Mouse (Mus musculus) mouse embryonic stem cell (cell line): ENCODE measurements around the gene Pex11g.

Experiments
- in situ Hi-C, 2 experiments: fragments of 300-500 bp; cut with MboI; formaldehyde crosslinking; loops; 1 replicate in 1 of 2; 3 replicates in 1 of 2; pipeline ENCODE4 v1.14.3; 2019 to 2020; ENCODE audit warnings: low sequenced_read_pairs in 2 of 2, low pct_unique_long_range_greater_than_20kb in 1 of 2, mixed read lengths in 1 of 2; ENCODE audit not compliant: unreplicated experiment in 1 of 2

The Pex11g gene

GRCm38 (mm10) chr8:3467006-3467885, at the start of gene Pex11g:
TSS of gene Pex11g (minus strand) at chr8:3467680.
- in situ Hi-C loops = no loop called here

GRCm38 (mm10) chr8:3517117-3517495, 49.6 kb upstream of the Pex11g start:
- in situ Hi-C loops = no loop called here

DNA sequence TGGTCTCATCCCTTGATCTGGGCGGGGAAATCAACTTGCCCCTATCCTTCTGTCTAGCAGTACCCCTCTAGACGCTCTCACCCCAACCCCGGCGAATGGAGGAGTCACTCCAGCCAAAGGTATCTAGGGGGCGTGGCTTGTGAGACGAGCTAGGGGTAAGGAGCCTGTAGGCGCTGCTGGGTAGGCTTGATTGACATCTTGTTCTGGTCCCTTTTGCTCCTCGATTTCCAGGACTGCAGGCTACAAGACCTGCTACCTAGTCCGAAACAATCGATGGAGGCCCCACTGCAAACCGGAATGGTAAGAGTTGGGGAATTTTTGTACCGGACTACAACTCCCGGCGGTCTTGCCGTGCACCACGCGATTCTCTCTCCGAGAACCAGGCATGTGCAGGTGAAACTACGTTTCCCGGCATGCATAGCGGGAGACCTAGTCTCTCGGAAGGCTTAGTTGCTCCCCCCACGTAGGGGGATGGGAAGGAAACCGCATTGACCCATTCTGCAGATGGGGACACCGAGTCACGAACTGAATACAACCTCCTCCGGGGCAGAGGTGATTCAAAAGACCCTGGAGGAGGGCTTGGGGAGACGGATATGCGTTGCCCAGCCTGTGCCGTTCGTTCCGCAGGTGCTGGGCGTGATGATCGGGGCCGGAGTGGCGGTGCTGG, 49.1 kb upstream of the Pex11g start:
- in situ Hi-C loops = no loop called here

- in situ Hi-C loops = no loop called here
Observed at GRCm38 (mm10) chr8:3515771-3516417, 48.4 kb upstream of the Pex11g start.

DNA sequence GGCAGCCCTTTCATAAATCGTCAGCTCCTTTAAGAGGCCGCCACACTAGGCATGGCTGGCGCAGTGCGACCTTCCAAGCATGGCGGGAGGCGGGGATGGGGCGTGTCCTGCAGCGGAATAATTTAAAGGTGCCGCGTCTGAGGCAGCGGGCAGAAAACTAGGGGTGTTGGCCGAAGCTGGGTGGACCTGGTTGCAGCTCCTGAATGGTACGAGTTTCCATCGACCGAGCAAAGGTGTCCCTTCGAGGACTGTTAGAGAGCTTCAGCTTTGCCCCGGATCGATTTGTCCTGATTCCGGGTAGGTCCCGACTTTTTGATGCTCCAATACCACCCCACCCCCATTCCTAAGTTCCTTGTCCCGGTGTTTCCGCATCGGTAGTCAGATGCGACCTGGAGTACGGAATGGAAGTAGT, 47.8 kb upstream of the Pex11g start, which contains the start of gene Pnpla6:
Pnpla6 (plus strand) TSS at position 125 of the 412 bp plus-strand sequence.
- in situ Hi-C loops = no loop called here

DNA sequence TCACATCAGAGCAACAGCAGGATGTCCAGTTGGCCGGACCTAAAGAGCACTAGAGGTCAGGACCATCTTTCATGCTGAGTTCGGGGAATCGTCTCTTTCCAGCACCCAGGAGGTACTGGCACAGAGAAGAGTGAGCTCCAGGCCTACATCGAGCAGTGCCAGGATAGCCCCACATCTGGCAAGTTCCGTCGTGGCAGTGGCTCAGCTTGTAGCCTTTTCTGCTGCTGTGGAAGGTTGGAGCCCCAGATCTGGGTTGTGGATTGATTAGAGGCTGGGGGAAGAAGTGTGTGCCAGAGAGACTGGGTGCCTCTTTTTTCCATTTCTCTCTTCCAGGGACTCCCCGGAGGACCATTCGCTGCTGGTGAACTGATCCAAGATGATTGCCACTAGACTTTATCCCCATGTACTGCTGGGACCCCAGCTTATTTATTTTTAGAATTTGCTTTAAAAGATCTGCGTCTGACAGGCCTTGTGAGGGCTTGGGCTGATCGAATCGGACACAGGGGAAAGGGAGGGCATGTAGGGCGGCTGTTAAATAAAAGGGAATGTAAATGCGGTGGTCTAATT, 47.3 kb upstream of the Pex11g start:
- in situ Hi-C loops = no loop called here

DNA sequence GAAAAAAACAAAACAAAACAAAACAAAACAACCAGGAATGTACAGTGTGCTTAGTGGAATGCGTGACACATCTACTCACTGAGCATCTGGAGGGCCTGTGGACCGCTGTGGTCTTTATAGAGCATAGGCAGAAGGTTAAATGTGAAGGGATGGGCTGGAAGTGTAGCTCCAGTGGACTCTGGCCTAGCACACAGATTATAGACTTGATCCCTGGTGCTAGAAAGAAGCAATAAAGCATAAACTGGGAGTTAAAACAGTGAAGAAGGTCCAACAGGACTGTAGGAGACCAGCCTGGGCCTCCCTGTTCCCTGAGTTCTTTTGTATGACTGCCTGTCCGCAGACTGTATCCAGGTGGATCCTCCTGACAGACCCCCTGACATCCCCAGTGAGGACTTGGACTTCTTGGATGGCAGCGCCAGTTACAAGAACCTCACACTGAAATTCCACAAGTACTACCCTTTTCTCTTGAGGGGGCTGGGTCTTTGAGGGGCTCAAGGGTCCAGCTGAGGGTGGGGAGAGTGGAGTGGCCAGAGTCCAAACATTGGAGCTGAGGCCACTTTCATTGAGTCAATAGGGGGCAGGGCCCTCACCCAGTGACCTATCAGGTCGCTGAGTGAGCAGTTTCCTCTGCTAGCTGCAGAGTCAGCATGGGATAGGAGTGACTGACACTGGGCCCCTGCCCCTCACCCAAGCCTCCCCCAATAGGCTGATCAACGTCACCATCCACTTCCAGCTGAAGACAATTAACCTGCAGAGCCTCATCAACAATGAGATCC, 40.7 kb upstream of the Pex11g start:
- in situ Hi-C loops = no loop called here

DNA sequence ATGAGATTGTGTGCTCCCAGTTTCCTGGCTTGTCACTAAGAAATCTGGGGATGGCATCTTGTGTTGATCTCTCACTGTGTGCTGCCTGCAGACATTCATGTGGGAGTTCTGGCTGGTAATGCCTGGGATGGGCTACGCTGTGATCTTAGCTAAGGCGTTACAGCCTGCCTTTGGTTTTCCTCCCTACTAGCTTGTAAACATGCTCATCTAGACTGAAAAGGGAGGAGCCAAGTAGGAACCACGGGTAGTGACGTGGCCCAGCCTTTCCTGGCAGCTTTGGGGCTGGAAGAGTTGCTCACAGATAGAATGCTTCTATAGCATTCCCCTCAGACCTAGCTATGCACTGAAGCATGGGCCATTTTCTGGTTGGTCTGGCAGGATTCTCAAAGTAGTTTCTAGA, 34.7 kb upstream of the Pex11g start:
- in situ Hi-C loops = no loop called here

GRCm38 (mm10) chr8:3500235-3501090, 33.0 kb upstream of the Pex11g start, which contains the start of gene Mcoln1:
TSS of gene Mcoln1 (plus strand) at chr8:3500457.
- in situ Hi-C loops = no loop called here

DNA sequence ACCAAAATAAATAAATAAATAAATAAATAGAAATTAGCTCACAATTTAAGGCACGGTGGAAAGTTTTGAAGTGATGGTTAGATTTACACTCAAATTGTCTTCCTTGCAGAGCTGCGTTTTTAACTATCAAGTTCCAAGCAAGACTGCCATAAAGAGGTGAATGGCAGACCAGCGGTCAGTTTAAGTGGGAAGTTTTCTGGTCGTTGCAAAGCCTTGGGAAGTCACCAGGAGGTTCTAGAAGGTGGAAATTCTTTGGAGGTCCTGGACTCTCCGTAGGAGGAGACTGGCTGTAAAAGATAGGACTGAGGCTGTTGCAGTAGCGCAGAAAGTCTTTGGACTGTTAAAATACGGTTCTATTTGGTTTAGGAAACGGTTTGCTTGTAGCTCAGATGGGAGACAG, 32.3 kb upstream of the Pex11g start:
- in situ Hi-C loops = no loop called here

GRCm38 (mm10) chr8:3498583-3498982, 31.1 kb upstream of the Pex11g start:
- in situ Hi-C loops = no loop called here

GRCm38 (mm10) chr8:3496428-3496748, 28.9 kb upstream of the Pex11g start:
- in situ Hi-C loops = no loop called here

DNA sequence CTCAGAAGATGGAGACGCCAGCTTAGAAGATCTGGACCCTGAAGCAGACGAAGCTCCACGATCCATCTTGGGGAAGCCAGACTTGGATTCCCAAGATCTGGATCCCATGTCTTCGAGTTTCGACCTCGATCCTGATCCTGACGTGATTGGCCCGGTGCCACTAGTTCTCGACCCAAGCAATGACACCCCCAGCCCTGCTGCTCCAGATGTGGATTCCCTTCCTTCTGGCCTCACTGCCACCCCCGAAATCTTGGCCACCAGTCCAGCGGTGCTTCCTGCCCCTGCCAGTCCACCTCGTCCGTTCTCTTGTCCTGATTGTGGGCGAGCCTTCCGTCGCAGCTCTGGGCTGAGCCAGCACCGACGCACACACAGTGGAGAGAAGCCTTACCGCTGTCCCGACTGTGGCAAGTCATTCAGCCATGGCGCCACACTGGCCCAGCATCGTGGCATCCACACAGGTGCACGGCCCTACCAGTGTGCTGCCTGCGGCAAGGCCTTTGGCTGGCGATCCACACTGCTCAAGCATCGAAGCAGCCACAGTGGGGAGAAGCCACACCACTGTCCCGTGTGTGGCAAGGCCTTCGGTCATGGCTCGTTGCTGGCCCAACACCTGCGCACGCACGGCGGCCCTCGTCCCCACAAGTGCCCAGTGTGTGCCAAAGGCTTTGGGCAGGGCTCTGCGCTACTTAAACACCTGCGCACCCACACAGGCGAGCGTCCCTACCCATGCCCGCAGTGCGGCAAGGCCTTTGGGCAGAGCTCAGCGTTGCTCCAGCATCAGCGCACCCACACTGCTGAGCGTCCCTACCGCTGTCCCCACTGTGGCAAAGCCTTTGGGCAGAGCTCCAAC, 28.3 kb upstream of the Pex11g start:
- in situ Hi-C loops = no loop called here

GRCm38 (mm10) chr8:3493845-3494208, 26.3 kb upstream of the Pex11g start:
- in situ Hi-C loops = no loop called here

- in situ Hi-C loops = no loop called here
Observed at GRCm38 (mm10) chr8:3492901-3493844, 25.7 kb upstream of the Pex11g start, which contains the start of gene Zfp358. TSS of gene Zfp358 (plus strand) at chr8:3493138.

DNA sequence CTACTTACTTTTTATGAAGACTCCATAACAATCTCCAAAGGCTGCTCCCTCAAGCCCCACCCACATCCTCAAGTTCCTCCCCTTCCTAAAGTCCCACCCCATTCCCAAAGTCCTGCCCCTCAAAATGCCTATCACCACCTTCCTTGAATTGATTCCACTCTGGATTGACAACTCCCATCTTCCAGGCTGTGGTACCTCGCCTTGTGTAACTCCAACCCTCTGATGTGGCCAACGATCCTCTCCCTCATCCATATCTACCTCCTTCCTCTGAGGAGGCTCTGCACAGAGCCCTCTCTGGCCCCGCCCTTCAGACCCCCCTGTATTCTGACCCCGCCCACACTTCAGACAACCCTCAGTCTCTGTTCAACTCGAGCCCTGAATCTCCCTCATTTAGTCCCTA, 17.7 kb upstream of the Pex11g start:
- in situ Hi-C loops = no loop called here
